Mouse (Mus musculus): ENCODE measurements around the gene Nob1.

DNA sequence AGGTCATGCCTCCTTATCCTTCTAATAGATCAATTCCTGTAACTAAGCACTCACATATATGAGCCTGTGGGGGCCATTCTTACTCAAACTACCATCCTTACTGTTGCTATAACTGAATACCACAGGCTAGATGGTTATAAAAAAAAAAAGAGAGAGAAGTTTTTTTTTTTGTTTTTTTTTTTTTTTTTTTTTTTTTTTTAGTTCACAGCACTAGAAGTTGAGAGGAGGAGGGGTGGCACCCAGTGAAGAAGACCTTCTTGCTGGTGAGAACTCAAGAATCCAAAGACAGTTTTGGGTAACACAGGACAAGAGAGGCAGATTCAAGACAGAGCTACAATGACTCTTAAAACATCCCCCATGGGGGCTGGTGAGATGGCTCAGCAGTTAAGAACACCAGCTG, 29.5 kb downstream of the Nob1 start:
- TF ChIP-seq POLR2A (IDR thresholded peaks at IDR 0.05; ENCODE audit: control insufficient read depth, extremely low read depth, insufficient read depth, low read length, poor library complexity) (no peak), CTCF (IDR thresholded peaks at IDR 0.05; ENCODE audit: borderline replicate concordance, control insufficient read depth, extremely low read depth, insufficient read depth, low read length, poor library complexity) (no peak)

Measured in thymus, adult 2 months (tissue).